Mouse (Mus musculus) hindbrain, embryonic 11.5 days (tissue): ENCODE measurements around the gene Lemd2. TPM values are rescaled to one million over a fixed set of nuclear protein-coding genes. Genes with fewer than 3 reads are reported as not detected.
A peak's percentile ranks its signal among the peaks of the same experiment; 100 is the strongest.

Source experiments
- ATAC-seq: fragments of 200-750 bp; cut with Nextera tagmentation; 2 replicates; pipeline ENCODE4 v1.8.0; 2017; ENCODE audit warnings: mild to moderate bottlenecking, moderate TSS enrichment, moderate library complexity; ENCODE audit not compliant: low FRiP score
- DNase-seq: peaks from one replicate; pipeline ENCODE4 v3.0.0-alpha.2; 2015; ENCODE audit warnings: low spot score
- H3K27ac ChIP-seq: fragments of 300-500 bp; sonication (generic); 2 replicates; pipeline ENCODE4 v1.5.1; 2014; ENCODE audit warnings: mild to moderate bottlenecking, low read depth, low read length
- H3K27me3 ChIP-seq: fragments of 300-500 bp; sonication (generic); 2 replicates; pipeline ENCODE4 v1.6.1; 2014; ENCODE audit warnings: mild to moderate bottlenecking, low read length, moderate library complexity, mixed read lengths; ENCODE audit not compliant: control insufficient read depth, insufficient read depth
- H3K36me3 ChIP-seq: fragments of 300-500 bp; sonication (generic); 2 replicates; pipeline ENCODE4 v1.6.1; 2014; ENCODE audit warnings: mild to moderate bottlenecking, low read length, moderate library complexity, mixed read lengths; ENCODE audit not compliant: control insufficient read depth, insufficient read depth
- H3K4me1 ChIP-seq: fragments of 300-500 bp; sonication (generic); replicated peaks from 2 replicates; pipeline ENCODE4 v1.6.1; 2014; ENCODE audit warnings: low read length, mixed read lengths; ENCODE audit not compliant: control insufficient read depth, insufficient read depth
- H3K4me2 ChIP-seq: fragments of 300-500 bp; sonication (generic); replicated peaks from 2 replicates; pipeline ENCODE4 v1.6.1; 2014; ENCODE audit warnings: mild to moderate bottlenecking, low read depth, low read length
- H3K4me3 ChIP-seq: fragments of 300-500 bp; sonication (generic); 2 replicates; pipeline ENCODE4 v1.5.1; 2014; ENCODE audit warnings: low read depth, low read length
- H3K9ac ChIP-seq: fragments of 300-500 bp; sonication (generic); 2 replicates; pipeline ENCODE4 v1.6.1; 2014; ENCODE audit warnings: low read depth, low read length
- H3K9me3 ChIP-seq: fragments of 300-500 bp; sonication (generic); 2 replicates; pipeline ENCODE4 v1.6.1; 2016; ENCODE audit warnings: low read length; ENCODE audit not compliant: control insufficient read depth
- WGBS: fragments of 180-500 bp; shearing (Covaris S2); extraction: QIAGEN DNeasy Blood & Tissue Kit; methylation state at CpG from one replicate; pipeline ENCODE4 v1.1.7; 2014; 5-methylcytosine and 5-hydroxymethylcytosine counted together
- polyA plus RNA-seq: library from polyadenylated mRNA; unstranded; fragments of >200 nt; fragmentation: Nextera tagmentation; extraction: Ambion mirVana; gene quantifications from 2 replicates; pipeline ENCODE4 v1.2.1, GENCODE M21; 2014

The Lemd2 gene
- polyA plus RNA-seq, 1 experiment from 2014 or later = 12.4 TPM

- DNase-seq (peak; percentile 64), ATAC-seq (peak; percentile 47; the same call in 1 of the 2 replicates)
- Histone ChIP-seq H3K27me3 (no peaks in the 10 kb centered on the region), H3K9ac (no peak overlapping the region), H3K36me3 (no peaks in the 10 kb centered on the region), H3K4me3 (no peak overlapping the region), H3K27ac (no peak overlapping the region), H3K4me1 (peaks cover 6% of the 10 kb centered on the region), H3K9me3 (no peaks in the 10 kb centered on the region), H3K4me2 (no peak overlapping the region)
- WGBS = 5% methylated on average over 11 of the region's 11 CpGs
Measured at GRCm38 (mm10) chr17:27212768-27213525, 8.7 kb upstream of the Lemd2 start.

DNA sequence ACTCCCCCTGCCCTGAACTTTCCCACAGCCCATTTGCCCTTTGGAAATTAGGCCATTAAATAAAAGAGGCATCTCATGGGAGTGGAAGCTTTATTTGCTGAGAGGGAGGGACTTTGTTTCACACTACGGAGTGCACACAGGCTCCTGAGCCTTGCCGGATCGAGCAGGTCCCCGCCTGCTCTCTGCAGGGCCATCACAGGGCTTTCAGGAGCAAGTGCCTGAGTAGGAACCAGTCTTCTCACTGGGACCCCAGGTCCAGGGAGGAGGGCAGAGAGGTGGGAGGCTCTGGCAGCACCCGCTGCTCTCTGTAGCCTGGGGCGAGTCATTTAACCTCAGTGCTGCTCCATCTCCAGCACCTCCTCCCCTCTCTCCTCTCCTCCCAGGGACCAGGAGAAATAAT is 7.7 kb upstream of the Lemd2 start:
- WGBS = 44% methylated on average over 6 of the region's 6 CpGs
- DNase-seq = no peak
- Histone ChIP-seq H3K36me3 (no peaks in the 10 kb centered on the region), H3K27me3 (no peaks in the 10 kb centered on the region), H3K4me3 (no peak overlapping the region), H3K27ac (no peak overlapping the region), H3K9ac (no peak overlapping the region), H3K9me3 (no peaks in the 10 kb centered on the region), H3K4me1 (peaks cover 5% of the 10 kb centered on the region), H3K4me2 (no peak overlapping the region)
- no peak for ATAC-seq

GRCm38 (mm10) chr17:27207113-27207707 is 2.9 kb upstream of the Lemd2 start:
- H3K36me3 ChIP-seq = no peaks in the 10 kb centered on the region

GRCm38 (mm10) chr17:27203358-27204074 is 753 bp downstream of the Lemd2 start:
- WGBS = under 1% methylated on average over 45 of the region's 74 CpGs
- peak; percentile 70 for DNase-seq
- no peaks in the 10 kb centered on the region; the same call in 1 of the 2 replicates for H3K4me1 ChIP-seq
- H3K36me3 ChIP-seq = peaks cover 13% of the 10 kb centered on the region; the same call in 1 of the 2 replicates
- peak; percentile 56 for ATAC-seq
- H3K9ac ChIP-seq = peak overlapping the region; percentile 94
- H3K27ac ChIP-seq = peak overlapping the region; percentile 97
- H3K4me3 ChIP-seq = peak overlapping the region; percentile 92
- H3K4me2 ChIP-seq = peak overlapping the region; percentile 93
- no peaks in the 10 kb centered on the region for H3K27me3 ChIP-seq
- no peaks in the 10 kb centered on the region for H3K9me3 ChIP-seq

More at GRCm38 (mm10) chr17:27207113-27207707, 2.9 kb upstream of the Lemd2 start:
- Histone ChIP-seq H3K27me3 (no peaks in the 10 kb centered on the region), H3K9me3 (no peaks in the 10 kb centered on the region), H3K4me3 (no peak overlapping the region), H3K4me1 (peaks cover 2% of the 10 kb centered on the region; the same call in 1 of the 2 replicates), H3K4me2 (no peak overlapping the region), H3K9ac (no peak overlapping the region), H3K27ac (no peak overlapping the region)
- ATAC-seq (no peak), DNase-seq (no peak)
- WGBS = 69% methylated on average over 11 of the region's 11 CpGs

DNA sequence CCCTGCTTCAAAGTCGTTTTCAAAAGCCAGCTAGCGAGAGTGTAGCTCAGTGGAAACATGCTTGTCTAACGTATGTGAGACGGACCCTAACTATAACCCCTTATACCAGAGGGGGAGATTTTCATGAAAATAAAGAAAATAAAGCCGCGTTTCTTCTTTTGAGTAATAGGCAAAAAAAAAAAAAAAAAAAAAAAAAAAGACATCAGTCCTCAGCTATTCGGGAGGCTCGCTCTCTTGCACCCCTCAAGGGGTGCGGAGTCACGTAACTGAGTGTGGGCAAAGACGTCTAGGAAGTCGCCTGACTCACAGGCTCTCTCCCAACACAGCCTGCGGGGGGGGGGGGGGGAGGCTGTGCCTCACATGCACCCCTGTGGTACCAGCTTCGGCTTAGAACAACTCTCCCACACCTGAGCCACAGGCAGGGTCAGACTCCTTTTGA is 1.3 kb downstream of the Lemd2 start:
- peak overlapping the region; percentile 92 for H3K4me3 ChIP-seq
- H3K4me2 ChIP-seq = peak overlapping the region; percentile 93
- DNase-seq (no peak), ATAC-seq (no peak)
- H3K27ac ChIP-seq = peak overlapping the region; percentile 97
- H3K9ac ChIP-seq = peak overlapping the region; percentile 94
- no peaks in the 10 kb centered on the region; the same call in 1 of the 2 replicates for H3K4me1 ChIP-seq
- no peaks in the 10 kb centered on the region for H3K27me3 ChIP-seq
- H3K9me3 ChIP-seq = no peaks in the 10 kb centered on the region
- H3K36me3 ChIP-seq = peaks cover 13% of the 10 kb centered on the region; the same call in 1 of the 2 replicates
- WGBS = 46% methylated on average over 14 of the region's 14 CpGs

DNA sequence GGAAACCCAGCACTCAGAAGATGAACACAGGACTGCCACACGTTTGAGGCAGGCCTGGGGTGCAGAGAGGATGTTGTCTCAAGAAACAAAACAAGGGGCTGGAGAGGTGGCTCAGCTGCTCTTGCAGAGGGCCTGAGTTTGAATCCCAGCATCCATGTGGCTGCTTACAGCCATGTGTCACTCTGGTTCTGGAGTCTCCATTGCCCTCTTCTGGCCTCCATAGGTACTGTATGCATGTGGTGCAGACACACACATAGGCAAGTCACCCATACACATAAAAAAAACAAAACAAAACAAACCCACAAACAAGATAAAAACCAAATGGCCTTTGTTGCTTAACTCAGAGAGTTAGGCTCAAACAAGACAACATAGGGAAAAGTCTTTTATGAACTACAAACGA is 2.3 kb downstream of the Lemd2 start:
- no peak for ATAC-seq
- no peaks in the 10 kb centered on the region for H3K9me3 ChIP-seq
- H3K27ac ChIP-seq = no peak overlapping the region
- 92% methylated on average over 2 of the region's 2 CpGs for WGBS
- no peaks in the 10 kb centered on the region for H3K27me3 ChIP-seq
- peaks cover 13% of the 10 kb centered on the region; the same call in 1 of the 2 replicates for H3K36me3 ChIP-seq
- H3K4me1 ChIP-seq = no peaks in the 10 kb centered on the region; the same call in 1 of the 2 replicates
- no peak overlapping the region for H3K9ac ChIP-seq
- H3K4me2 ChIP-seq = no peak overlapping the region
- DNase-seq = peak; percentile 38
- no peak overlapping the region for H3K4me3 ChIP-seq

DNA sequence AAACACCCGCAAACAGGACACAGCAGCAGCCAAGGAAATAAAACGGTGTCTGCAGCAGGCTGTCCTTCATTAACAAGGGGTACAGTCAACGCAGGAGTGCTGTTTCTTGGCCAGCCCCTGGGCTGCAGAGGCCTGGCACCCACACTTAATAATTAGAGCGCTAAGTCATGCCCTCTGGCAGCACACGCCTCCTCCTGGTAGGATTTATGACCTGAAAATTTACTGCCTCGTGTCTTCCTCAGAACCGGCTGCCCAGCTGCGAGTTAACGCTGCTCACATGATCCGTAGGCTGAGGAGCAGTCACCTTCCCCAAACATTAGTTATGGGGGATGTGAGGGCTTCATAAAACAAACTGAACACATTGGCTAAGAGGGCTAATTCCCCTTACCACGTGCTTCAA is 3.5 kb downstream of the Lemd2 start:
- Histone ChIP-seq H3K36me3 (peaks cover 13% of the 10 kb centered on the region; the same call in 1 of the 2 replicates), H3K9me3 (no peaks in the 10 kb centered on the region)
- no peak for ATAC-seq

DNA sequence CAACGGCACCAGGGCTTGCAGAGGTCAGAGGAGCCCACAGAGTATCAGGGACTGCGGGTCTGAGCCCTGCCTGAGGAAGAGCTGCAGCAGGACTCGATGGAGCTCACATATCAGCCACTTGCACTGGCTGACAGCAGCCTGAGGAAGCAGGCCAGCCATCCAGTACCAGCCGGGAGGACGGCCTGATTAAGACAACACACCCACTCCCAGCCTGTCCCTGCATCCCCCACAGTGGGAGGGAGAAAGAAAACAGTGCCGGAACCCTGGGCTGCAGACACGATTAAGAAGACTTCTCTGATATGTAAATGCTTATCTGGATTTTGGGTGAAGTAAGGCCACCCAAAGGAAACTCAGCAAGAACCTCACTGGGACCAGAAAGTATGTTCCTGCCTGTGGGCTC is 4.4 kb downstream of the Lemd2 start:
- H3K9me3 ChIP-seq = no peaks in the 10 kb centered on the region
- peaks cover 13% of the 10 kb centered on the region; the same call in 1 of the 2 replicates for H3K36me3 ChIP-seq
- 78% methylated on average over 7 of the region's 7 CpGs for WGBS
- no peaks in the 10 kb centered on the region; the same call in 1 of the 2 replicates for H3K4me1 ChIP-seq
- no peak overlapping the region for H3K9ac ChIP-seq
- ATAC-seq (no peak), DNase-seq (no peak)
- no peak overlapping the region for H3K4me2 ChIP-seq
- H3K4me3 ChIP-seq = no peak overlapping the region
- no peak overlapping the region for H3K27ac ChIP-seq
- H3K27me3 ChIP-seq = no peaks in the 10 kb centered on the region

More for the DNA sequence above, 3.5 kb downstream of the Lemd2 start:
- 88% methylated on average over 11 of the region's 11 CpGs for WGBS
- H3K4me1 ChIP-seq = no peaks in the 10 kb centered on the region; the same call in 1 of the 2 replicates
- no peak overlapping the region for H3K9ac ChIP-seq
- no peak overlapping the region for H3K4me2 ChIP-seq
- no peak overlapping the region for H3K27ac ChIP-seq
- no peak for DNase-seq
- H3K27me3 ChIP-seq = no peaks in the 10 kb centered on the region
- H3K4me3 ChIP-seq = no peak overlapping the region
